Mouse (Mus musculus): ENCODE results near the gene Mef2c. TPM values are rescaled to one million over a fixed set of nuclear protein-coding genes. Genes with fewer than 3 reads are reported as not detected.

Gene Mef2c
- total RNA-seq (2021), result 100 to 1,000 TPM; 119 to 131 TPM
- long read RNA-seq, experiment 1, full-length matches to known transcripts, result 14 of 33 reads
- long read RNA-seq, experiment 1, partial matches to known transcripts, result 4 of 33 reads
- long read RNA-seq, experiment 1, other reads (novel, unspliced or antisense), result 15 of 33 reads
- long read RNA-seq, experiment 2, full-length matches to known transcripts, result 17 of 46 reads
- long read RNA-seq, experiment 2, partial matches to known transcripts, result 12 of 46 reads
- long read RNA-seq, experiment 2, other reads (novel, unspliced or antisense), result 17 of 46 reads

DNA sequence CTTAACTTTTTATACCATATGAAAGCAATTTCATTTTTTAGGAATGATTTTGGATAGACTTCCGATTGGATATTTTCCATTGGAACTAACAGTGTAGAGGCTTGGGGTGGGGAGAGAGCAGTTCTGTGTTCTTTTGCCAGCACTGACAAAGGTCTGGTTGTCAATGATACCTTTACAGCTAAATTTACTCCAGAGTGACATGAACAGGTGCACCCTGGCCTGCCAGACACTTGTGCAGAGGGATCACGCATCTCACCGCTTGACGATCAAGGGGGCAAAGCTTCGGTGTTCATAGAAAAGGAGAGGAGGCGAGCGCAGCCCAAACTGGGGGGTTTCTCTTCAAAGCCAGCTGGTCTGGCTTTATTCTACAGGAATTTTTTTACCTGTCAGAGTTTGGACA, at the start of gene Mef2c:
Gene Mef2c (plus strand): TSS at position 116 of the 400 bp plus-strand sequence.
- H3K4me3 ChIP-seq, result peak within 1 kb of the TSS; percentile 35
- no peak for TF ChIP-seq CTCF (conservative IDR thresholded peaks at IDR 0.05)
- DNase-seq (ENCODE audit: low spot score in 2 of 2), result no peak
- H3K27ac ChIP-seq, result peak within 1 kb of the TSS; percentile 62; the same call in 1 of the 2 replicates

DNA sequence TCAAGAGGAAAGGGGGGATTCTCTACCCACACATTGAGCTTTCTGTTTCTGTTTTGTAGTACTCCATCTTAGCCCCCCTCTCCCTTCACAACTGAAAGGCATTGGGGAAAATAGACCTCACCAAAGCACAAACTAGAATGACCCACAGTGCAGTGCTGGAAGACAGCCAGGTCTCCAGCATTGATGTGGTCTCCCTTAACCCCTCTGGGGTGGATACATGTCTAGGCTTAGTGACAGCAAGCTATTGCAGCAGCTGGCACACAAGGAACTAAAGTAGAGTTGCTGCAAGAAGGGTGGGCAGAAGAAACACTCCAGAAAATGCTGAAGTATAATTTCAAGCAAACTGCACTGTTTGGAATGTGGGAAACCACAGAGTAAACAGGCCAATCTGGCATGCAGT, 45.1 kb upstream of the Mef2c start:
- no peak for DNase-seq (ENCODE audit: low spot score in 2 of 2)
- H3K4me3 ChIP-seq, result no peak overlapping the region
- no peak overlapping the region for H3K27ac ChIP-seq
- TF ChIP-seq CTCF (conservative IDR thresholded peaks at IDR 0.05), result no peak

DNA sequence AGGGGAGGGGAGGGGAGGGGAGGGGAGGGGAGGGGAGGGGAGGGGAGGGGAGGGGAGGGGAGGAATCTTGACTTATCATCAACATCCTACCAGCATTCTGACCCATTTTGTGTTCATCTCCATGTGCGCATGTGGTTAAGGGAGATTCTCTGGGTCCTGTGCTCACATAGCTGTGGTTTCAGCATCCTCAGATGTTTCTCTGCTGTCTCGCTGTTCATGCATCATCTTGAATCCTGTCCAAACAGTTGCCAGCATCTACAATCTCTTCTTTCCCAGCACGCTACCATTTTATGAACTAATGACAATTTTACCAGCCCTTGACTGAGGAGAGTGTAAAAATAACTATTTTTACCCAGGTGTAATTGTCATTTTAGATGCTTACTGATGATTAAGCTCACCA, 44.2 kb upstream of the Mef2c start:
- Histone ChIP-seq H3K4me3 (no peak overlapping the region), H3K27ac (no peak overlapping the region)
- TF ChIP-seq CTCF (conservative IDR thresholded peaks at IDR 0.05), result no peak
- DNase-seq (ENCODE audit: low spot score in 2 of 2), result no peak

DNA sequence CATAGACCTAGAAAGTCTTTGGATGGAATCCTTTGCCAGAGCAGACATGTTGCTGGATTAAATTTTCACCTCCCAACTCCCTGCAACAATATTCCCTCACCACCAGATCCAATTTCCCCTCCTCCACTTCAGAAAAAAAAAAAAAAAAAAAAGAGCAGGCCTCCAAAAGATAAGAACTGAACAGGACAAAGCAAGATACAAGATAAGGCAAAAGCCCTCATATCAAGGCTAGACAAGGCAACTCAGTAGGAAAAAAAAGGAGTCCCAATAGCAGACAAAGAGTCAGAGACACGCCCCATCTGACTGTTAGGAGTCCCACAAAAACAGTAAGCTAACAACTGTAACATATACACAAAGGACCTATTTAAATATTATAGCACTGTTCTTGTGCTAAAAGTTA, 43.2 kb upstream of the Mef2c start:
- Histone ChIP-seq H3K27ac (no peak overlapping the region), H3K4me3 (no peak overlapping the region)
- no peak for DNase-seq (ENCODE audit: low spot score in 2 of 2)
- TF ChIP-seq CTCF (conservative IDR thresholded peaks at IDR 0.05), result no peak

DNA sequence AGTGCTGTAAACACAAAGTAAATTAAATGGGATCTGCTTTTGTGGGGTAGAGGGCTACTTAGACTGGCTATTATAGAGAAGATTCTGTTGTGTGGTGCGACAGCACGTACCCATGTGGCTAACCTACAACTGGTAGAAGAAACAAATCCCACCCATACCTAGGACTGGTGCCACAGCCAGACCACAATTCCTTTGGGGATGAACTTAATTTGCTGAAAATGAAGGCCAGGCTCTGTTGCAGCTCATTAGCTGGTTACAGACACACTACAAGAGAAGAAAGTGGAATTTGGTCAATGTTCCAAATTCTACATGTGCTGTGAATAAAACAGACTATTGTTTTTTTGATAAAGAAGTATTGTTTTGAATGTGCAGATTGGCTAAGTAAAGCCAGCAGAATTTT, 42.3 kb upstream of the Mef2c start:
- Histone ChIP-seq H3K27ac (no peak overlapping the region), H3K4me3 (no peak overlapping the region)
- no peak for TF ChIP-seq CTCF (conservative IDR thresholded peaks at IDR 0.05)
- DNase-seq (ENCODE audit: low spot score in 2 of 2), result no peak

DNA sequence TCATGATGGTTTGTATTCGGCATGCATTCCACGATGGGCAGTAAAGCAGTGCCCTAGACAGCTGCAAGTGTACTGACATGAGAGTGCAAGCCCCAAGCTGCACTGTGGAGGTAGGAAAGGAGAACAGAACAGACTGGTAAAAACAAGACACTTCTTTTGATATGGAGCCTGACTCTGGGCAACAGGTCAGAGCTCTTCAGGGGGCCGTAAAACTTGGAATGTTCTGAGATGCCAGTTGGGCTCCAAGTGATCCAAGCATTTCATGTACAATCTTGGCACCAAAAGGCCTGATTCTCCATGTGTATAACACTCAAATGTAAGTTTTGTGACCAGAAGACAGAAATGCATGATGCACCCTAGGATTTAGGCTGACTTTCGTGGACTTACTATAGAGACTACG, 37.1 kb upstream of the Mef2c start:
- Histone ChIP-seq H3K27ac (no peak overlapping the region), H3K4me3 (no peak overlapping the region)
- no peak for TF ChIP-seq CTCF (conservative IDR thresholded peaks at IDR 0.05)
- no peak for DNase-seq (ENCODE audit: low spot score in 2 of 2)

DNA sequence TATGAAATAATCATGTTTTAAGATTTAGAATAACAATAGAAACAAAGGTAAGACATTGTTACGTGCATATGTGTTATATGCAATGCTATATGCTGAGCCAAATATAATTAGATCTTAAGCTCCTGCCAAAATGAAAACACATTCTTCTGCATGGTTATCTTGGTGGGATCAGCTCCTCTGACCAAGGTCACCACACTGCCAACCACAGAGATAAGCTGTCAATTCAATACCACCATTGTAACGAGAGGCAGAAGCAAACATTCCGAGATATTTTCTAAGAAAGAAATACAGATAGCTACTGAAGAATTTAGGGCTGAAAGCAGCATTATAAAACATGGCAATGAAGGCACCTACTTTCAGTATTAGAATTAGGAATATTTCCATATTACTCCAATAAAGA, 35.0 kb upstream of the Mef2c start:
- Histone ChIP-seq H3K4me3 (no peak overlapping the region), H3K27ac (no peak overlapping the region)
- DNase-seq (ENCODE audit: low spot score in 2 of 2), result no peak
- no peak for TF ChIP-seq CTCF (conservative IDR thresholded peaks at IDR 0.05)

DNA sequence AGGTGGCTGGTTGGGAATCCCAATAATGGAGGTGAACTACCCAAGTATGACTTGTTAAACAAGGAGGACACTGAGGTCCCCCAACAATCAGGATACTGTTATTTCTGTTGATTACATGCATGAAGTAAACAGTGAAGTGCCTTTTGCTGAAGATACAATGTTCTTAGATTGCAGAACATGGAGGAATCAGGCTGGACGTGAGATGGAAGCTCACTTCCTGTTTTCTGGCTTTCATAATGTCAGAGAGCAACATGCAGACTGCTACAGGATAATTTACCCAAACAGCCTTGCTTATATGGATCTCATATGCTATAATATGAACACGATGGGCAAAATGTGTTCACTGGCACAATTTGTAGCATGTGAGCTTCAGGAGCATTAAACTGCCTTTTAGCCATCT, 30.1 kb upstream of the Mef2c start:
- no peak overlapping the region for H3K27ac ChIP-seq
- no peak for TF ChIP-seq CTCF (conservative IDR thresholded peaks at IDR 0.05)
- H3K4me3 ChIP-seq, result no peak overlapping the region
- no peak for DNase-seq (ENCODE audit: low spot score in 2 of 2)

DNA sequence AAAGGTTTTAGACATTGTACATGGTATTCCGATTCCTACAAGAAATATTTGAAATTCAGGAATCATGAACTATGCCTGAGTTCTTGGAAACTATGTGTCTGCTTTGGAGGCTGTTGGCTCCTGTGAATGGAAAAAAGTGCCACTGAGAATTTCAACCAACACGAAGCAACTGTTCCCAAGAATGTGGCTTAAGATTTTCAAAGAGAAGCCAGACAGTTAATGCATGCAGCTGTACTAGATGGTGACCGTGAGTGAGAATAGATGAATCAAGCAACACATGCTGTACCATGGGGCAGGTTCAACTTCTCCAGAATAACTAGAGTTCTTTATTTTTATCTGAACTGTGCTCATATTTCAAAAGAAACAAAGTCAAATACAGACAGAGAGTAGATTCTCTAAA, 23.4 kb upstream of the Mef2c start:
- TF ChIP-seq CTCF (conservative IDR thresholded peaks at IDR 0.05), result no peak
- DNase-seq (ENCODE audit: low spot score in 2 of 2), result no peak
- Histone ChIP-seq H3K27ac (no peak overlapping the region), H3K4me3 (no peak overlapping the region)

DNA sequence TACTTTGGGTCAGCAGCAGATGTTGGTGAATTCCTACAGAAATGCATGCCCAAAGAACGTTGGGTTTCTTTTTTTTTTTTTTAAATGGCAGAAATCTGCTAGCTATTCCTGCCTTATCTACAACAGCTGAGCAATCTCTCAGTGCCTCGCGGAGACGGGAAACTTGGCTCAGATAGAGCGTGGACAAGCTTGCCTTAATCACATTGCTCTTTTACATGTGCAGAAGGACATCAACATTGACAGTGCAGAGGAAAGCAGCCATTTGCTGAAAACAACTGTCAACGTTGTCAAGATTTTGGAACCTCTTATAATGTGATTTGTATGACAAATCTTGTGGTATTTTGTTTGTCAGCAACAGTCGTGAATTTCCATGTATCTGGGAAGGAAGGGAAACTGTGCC, 22.5 kb upstream of the Mef2c start:
- Histone ChIP-seq H3K4me3 (no peak overlapping the region), H3K27ac (no peak overlapping the region)
- DNase-seq (ENCODE audit: low spot score in 2 of 2), result no peak
- no peak for TF ChIP-seq CTCF (conservative IDR thresholded peaks at IDR 0.05)

DNA sequence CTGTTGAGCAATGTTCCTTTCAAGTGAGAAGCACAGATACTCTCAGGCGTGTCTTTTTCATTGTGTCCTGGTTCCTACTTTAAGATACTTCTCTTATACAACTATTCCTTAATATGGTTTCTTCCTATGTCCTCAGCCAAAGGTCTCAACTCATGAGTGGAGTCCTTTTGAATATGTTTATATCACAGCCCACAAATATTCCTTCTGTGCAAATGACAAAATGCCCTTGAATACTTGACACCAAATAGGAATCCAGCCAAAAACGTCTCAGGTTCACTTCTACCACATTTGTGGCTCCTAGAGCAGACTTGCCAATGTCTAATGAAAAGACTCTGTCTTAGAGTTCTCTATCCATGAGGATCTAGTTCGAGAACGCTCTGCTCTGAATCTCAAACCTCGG, 21.7 kb upstream of the Mef2c start:
- DNase-seq (ENCODE audit: low spot score in 2 of 2), result no peak
- no peak for TF ChIP-seq CTCF (conservative IDR thresholded peaks at IDR 0.05)
- Histone ChIP-seq H3K27ac (no peak overlapping the region), H3K4me3 (no peak overlapping the region)

DNA sequence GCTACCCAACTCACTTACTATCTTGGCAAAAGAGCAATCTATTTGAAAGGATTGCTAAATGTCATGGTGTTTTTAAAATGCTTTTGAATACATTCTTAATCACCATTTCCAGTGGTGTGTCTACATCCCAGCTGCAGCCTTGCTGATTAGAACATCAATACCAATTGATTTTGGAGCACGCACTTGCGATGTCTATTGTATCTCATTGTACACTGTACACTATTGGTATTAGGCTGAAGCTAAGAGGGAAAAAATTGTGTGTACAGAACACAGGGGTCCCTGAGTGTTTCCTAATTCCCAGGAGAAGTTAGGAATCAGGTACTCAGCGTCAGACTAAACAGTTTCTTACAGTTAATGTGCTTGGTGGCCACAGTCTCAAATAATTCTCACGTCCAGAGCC, 19.6 kb upstream of the Mef2c start:
- Histone ChIP-seq H3K27ac (no peak overlapping the region), H3K4me3 (no peak overlapping the region)

DNA sequence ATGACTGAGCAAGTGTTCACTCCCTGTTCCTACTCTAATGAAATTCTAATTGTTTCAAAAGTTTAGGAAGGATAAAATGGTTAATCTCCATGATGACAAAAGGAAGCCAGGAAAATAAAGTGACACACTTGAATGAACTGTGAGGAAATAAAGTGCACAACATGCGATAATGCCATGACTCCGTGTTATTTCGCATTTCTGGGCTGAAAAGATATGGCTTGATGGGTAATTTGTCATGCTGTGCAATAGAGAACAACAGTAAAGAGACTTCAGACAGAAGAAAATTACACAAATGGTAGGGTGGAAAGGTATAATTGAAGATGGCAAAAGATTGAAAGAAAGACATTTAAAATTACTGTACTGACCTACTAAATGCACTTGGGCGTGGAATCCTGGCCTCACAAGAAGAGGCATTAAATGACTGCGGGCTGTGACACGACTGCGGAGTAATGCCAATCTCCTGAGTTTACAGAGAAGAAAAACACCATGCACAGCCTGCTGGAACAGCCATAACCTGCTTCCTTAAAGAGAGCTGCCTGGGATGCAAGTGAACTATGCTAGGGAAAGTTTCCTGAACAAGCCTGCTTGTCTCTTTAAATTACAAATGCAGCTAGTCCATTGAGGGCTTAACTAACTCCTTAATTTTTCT, 19.0 kb upstream of the Mef2c start:
- Histone ChIP-seq H3K4me3 (no peak overlapping the region), H3K27ac (no peak overlapping the region)
- no peak for DNase-seq (ENCODE audit: low spot score in 2 of 2)
- TF ChIP-seq CTCF (conservative IDR thresholded peaks at IDR 0.05), result no peak

More for the DNA sequence above, 19.6 kb upstream of the Mef2c start:
- no peak for DNase-seq (ENCODE audit: low spot score in 2 of 2)
- TF ChIP-seq CTCF (conservative IDR thresholded peaks at IDR 0.05), result no peak

DNA sequence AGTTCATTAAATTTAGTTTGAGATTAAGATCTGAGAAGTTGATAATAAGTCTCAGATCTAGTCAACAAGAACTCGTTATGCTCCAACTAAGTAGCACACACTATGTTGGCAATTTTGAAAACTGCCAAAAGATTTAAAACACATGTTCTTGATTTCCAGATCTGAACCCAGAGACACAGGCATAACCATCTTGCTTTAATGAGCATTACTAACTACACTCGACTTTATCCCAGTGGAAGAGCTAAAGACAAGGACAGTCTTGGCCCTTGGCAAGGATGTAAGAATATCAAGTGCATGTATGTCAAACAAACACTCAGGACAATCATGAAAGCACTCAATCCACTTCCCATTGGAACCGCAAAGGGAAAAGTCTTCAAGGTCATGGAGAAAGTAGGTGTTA, 11.8 kb upstream of the Mef2c start:
- Histone ChIP-seq H3K27ac (no peak overlapping the region), H3K4me3 (no peak overlapping the region)
- no peak for DNase-seq (ENCODE audit: low spot score in 2 of 2)
- TF ChIP-seq CTCF (conservative IDR thresholded peaks at IDR 0.05), result no peak

Data from layer of hippocampus, adult 2 months (tissue).